Mouse (Mus musculus): Measurements from ENCODE around the gene Serpina3c.

DNA sequence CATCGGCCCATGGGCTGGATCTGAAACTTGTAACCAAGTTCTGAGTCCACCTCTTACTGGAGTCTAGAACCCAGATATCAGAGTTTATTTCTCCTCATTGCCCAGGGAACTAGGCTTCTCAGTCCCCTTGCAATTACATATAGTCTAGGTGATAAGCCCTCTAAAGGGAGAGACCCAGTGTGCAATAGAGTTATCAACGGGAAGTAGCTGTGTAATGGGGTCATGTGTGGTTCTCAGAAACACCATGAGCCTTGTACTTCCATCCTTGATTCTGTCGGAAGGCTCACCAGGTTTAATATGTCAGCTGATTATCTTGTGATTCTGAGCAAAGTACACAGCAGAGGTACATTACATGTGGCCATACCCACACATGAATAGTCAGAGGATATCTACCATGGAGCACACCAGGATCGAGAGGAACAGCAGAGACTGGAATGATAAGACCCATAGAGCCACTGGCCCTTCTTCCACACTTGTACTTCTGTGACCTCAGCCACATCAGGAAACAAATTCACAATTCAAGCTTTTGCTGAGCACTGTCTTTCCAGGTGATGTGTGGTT is 13.0 kb downstream of the Serpina3c start:
- TF ChIP-seq EP300 (IDR thresholded peaks at IDR 0.05; ENCODE audit: low read depth) (no peak), CTCF (IDR thresholded peaks at IDR 0.05; ENCODE audit: low read depth) (no peak)

Measured in liver, postnatal 0 days (tissue).